Mouse (Mus musculus) olfactory bulb, adult 2 months (tissue): Measurements from ENCODE around the gene Akr1d1.

Experiments
- CTCF ChIP-seq: fragments of 200-500 bp; IDR thresholded peaks from 2 replicates; pipeline ENCODE4 v1.5.1; 2012; ENCODE audit warnings: low read depth, mild to moderate bottlenecking, low read length, moderate library complexity; ENCODE audit not compliant: insufficient read depth
- POLR2A ChIP-seq: fragments of 200-500 bp; IDR thresholded peaks from 2 replicates; pipeline ENCODE4 v1.6.1; 2012; ENCODE audit warnings: mild to moderate bottlenecking, low read depth, low read length, moderate library complexity; ENCODE audit not compliant: insufficient read depth

DNA sequence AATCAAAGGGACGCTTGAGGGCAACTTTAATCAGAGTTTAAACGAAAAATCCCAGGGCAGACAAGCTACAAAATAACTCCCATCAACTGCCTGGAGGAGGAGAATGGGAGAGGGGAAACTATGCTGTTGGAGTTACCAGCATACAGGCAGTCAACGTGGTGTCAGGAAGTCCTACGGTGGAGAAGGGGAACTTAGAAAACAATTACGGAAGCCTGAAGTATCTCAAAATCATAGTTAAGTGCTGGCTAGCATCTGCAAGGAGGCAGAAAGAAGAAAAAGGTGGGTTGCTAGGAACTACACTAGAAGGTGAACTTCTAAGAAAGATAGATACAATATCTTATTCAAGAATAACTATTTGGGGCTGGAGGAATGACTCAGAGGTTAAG lies 74.9 kb downstream of the Akr1d1 start:
- no peak for TF ChIP-seq CTCF
- TF ChIP-seq POLR2A = no peak
